Mouse (Mus musculus) liver, embryonic 14 days (tissue): Measurements from ENCODE around the gene Atg16l2. TPM values are rescaled to one million over a fixed set of nuclear protein-coding genes. Genes with fewer than 3 reads are reported as not detected.

Source experiments
- polyA plus RNA-seq: library from polyadenylated mRNA; depleted of rRNA; stranded (reverse); fragments of >200 nt; gene quantifications from 2 replicates; pipeline ENCODE4 v1.2.3, GENCODE M21; 2012; rRNA removed

Gene Atg16l2
- 3.1 and 3.4 TPM in 2 replicates for polyA plus RNA-seq

GRCm38 (mm10) chr7:101301881-101302456 is at the start of gene Atg16l2:
Gene Atg16l2, minus strand, starts transcription at chr7:101302251.

GRCm38 (mm10) chr7:101347767-101348270 is 45.8 kb upstream of the Atg16l2 start, which contains the start of gene Arap1:
Gene Arap1, plus strand, starts transcription at chr7:101348067.

GRCm38 (mm10) chr7:101317014-101317413 is 15.0 kb upstream of the Atg16l2 start, which contains the start of gene Stard10:
Gene Stard10, plus strand, starts transcription at chr7:101317086.

Other genes starting within 250 kb of the Atg16l2 start
- 3.4 and 4.0 TPM in 2 replicates for gene Fchsd2, start 209.4 kb downstream of the Atg16l2 start, polyA plus RNA-seq
- 68.6 and 72.5 TPM in 2 replicates for gene Stard10, start 14.8 kb upstream of the Atg16l2 start, polyA plus RNA-seq
- 12.3 and 15.2 TPM in 2 replicates for gene Arap1, start 45.8 kb upstream of the Atg16l2 start, polyA plus RNA-seq
- gene Gm45837, start 108.6 kb upstream of the Atg16l2 start, polyA plus RNA-seq, result not detected in 2 replicates
- 2.5 and 3.2 TPM in 2 replicates for gene Pde2a, start 119.4 kb upstream of the Atg16l2 start, polyA plus RNA-seq